Mouse (Mus musculus): ENCODE results near the gene Pax5. TPM values are rescaled to one million over a fixed set of nuclear protein-coding genes. Genes with fewer than 3 reads are reported as not detected.
A peak's percentile ranks its signal among the peaks of the same experiment; 100 is the strongest.

Pax5 gene
- polyA plus RNA-seq, 1 experiment from 2014 or later, result not detected

GRCm38 (mm10) chr4:44593091-44593490 lies 117.2 kb downstream of the Pax5 start:
- Histone ChIP-seq H3K36me3 (ENCODE audit: control insufficient read depth, insufficient read depth, low read length) (no peaks in the 10 kb centered on the region), H3K4me3 (ENCODE audit: low read depth, low read length) (no peak overlapping the region), H3K9me3 (ENCODE audit: control insufficient read depth, low read length) (no peaks in the 10 kb centered on the region), H3K4me1 (replicated peaks; ENCODE audit: control insufficient read depth, insufficient read depth) (no peaks in the 10 kb centered on the region), H3K9ac (ENCODE audit: low read length) (no peak overlapping the region), H3K27me3 (ENCODE audit: control insufficient read depth, insufficient read depth, low read length) (no peaks in the 10 kb centered on the region), H3K4me2 (replicated peaks; ENCODE audit: low read depth) (no peak overlapping the region), H3K27ac (replicated peaks) (no peak overlapping the region)
- no peak for TF ChIP-seq CTCF (IDR thresholded peaks at IDR 0.05; ENCODE audit: low read depth)
- no peak for TF ChIP-seq EP300 (optimal IDR thresholded peaks at IDR 0.05)
- ATAC-seq (ENCODE audit: low FRiP score, low TSS enrichment), result no peak
- WGBS, result 87% methylated on average over 2 of the region's 2 CpGs
- DNase-seq (ENCODE audit: low spot score), result no peak

- no peak overlapping the region for H3K4me2 ChIP-seq (replicated peaks; ENCODE audit: low read depth)
- no peaks in the 10 kb centered on the region for H3K36me3 ChIP-seq (ENCODE audit: control insufficient read depth, insufficient read depth, low read length)
- H3K4me1 ChIP-seq (replicated peaks; ENCODE audit: control insufficient read depth, insufficient read depth), result no peaks in the 10 kb centered on the region
- ATAC-seq (ENCODE audit: low FRiP score, low TSS enrichment) (no peak), DNase-seq (ENCODE audit: low spot score) (no peak)
- TF ChIP-seq CTCF (IDR thresholded peaks at IDR 0.05; ENCODE audit: low read depth), result no peak
- no peak for TF ChIP-seq EP300 (optimal IDR thresholded peaks at IDR 0.05)
- 77% methylated on average over 4 of the region's 4 CpGs for WGBS
- no peaks in the 10 kb centered on the region for H3K27me3 ChIP-seq (ENCODE audit: control insufficient read depth, insufficient read depth, low read length)
- no peak overlapping the region for H3K27ac ChIP-seq (replicated peaks)
- H3K4me3 ChIP-seq (ENCODE audit: low read depth, low read length), result no peak overlapping the region
- H3K9me3 ChIP-seq (ENCODE audit: control insufficient read depth, low read length), result no peaks in the 10 kb centered on the region
- no peak overlapping the region for H3K9ac ChIP-seq (ENCODE audit: low read length)
Measured at GRCm38 (mm10) chr4:44582687-44583086, 127.6 kb downstream of the Pax5 start.

- no peak overlapping the region for H3K9ac ChIP-seq (ENCODE audit: low read length)
- no peaks in the 10 kb centered on the region for H3K36me3 ChIP-seq (ENCODE audit: control insufficient read depth, insufficient read depth, low read length)
- DNase-seq (ENCODE audit: low spot score) (peak; percentile 35), ATAC-seq (ENCODE audit: low FRiP score, low TSS enrichment) (no peak)
- no peak for TF ChIP-seq CTCF (IDR thresholded peaks at IDR 0.05; ENCODE audit: low read depth)
- no peak for TF ChIP-seq EP300 (optimal IDR thresholded peaks at IDR 0.05)
- H3K27ac ChIP-seq (replicated peaks), result no peak overlapping the region
- no peak overlapping the region for H3K4me2 ChIP-seq (replicated peaks; ENCODE audit: low read depth)
- no peaks in the 10 kb centered on the region for H3K9me3 ChIP-seq (ENCODE audit: control insufficient read depth, low read length)
- no peak overlapping the region for H3K4me3 ChIP-seq (ENCODE audit: low read depth, low read length)
- H3K27me3 ChIP-seq (ENCODE audit: control insufficient read depth, insufficient read depth, low read length), result no peaks in the 10 kb centered on the region
- WGBS, result 39% methylated on average over 5 of the region's 5 CpGs
- no peaks in the 10 kb centered on the region for H3K4me1 ChIP-seq (replicated peaks; ENCODE audit: control insufficient read depth, insufficient read depth)
Measured at GRCm38 (mm10) chr4:44578591-44578990, 131.7 kb downstream of the Pax5 start.

GRCm38 (mm10) chr4:44577293-44577692 lies 133.0 kb downstream of the Pax5 start:
- Histone ChIP-seq H3K9me3 (ENCODE audit: control insufficient read depth, low read length) (no peaks in the 10 kb centered on the region), H3K4me3 (ENCODE audit: low read depth, low read length) (no peak overlapping the region), H3K36me3 (ENCODE audit: control insufficient read depth, insufficient read depth, low read length) (no peaks in the 10 kb centered on the region), H3K4me1 (replicated peaks; ENCODE audit: control insufficient read depth, insufficient read depth) (no peaks in the 10 kb centered on the region), H3K27me3 (ENCODE audit: control insufficient read depth, insufficient read depth, low read length) (no peaks in the 10 kb centered on the region), H3K27ac (replicated peaks) (no peak overlapping the region), H3K4me2 (replicated peaks; ENCODE audit: low read depth) (no peak overlapping the region), H3K9ac (ENCODE audit: low read length) (no peak overlapping the region)
- TF ChIP-seq CTCF (IDR thresholded peaks at IDR 0.05; ENCODE audit: low read depth) (peak; percentile 75), EP300 (optimal IDR thresholded peaks at IDR 0.05) (no peak)
- 49% methylated on average over 5 of the region's 5 CpGs for WGBS
- ATAC-seq (ENCODE audit: low FRiP score, low TSS enrichment) (no peak), DNase-seq (ENCODE audit: low spot score) (peak; percentile 65)

GRCm38 (mm10) chr4:44576786-44577185 lies 133.5 kb downstream of the Pax5 start:
- Histone ChIP-seq H3K27me3 (ENCODE audit: control insufficient read depth, insufficient read depth, low read length) (no peaks in the 10 kb centered on the region), H3K4me3 (ENCODE audit: low read depth, low read length) (no peak overlapping the region), H3K4me1 (replicated peaks; ENCODE audit: control insufficient read depth, insufficient read depth) (no peaks in the 10 kb centered on the region), H3K4me2 (replicated peaks; ENCODE audit: low read depth) (no peak overlapping the region), H3K36me3 (ENCODE audit: control insufficient read depth, insufficient read depth, low read length) (no peaks in the 10 kb centered on the region), H3K9me3 (ENCODE audit: control insufficient read depth, low read length) (no peaks in the 10 kb centered on the region), H3K27ac (replicated peaks) (no peak overlapping the region), H3K9ac (ENCODE audit: low read length) (no peak overlapping the region)
- ATAC-seq (ENCODE audit: low FRiP score, low TSS enrichment) (no peak), DNase-seq (ENCODE audit: low spot score) (no peak)
- TF ChIP-seq EP300 (optimal IDR thresholded peaks at IDR 0.05), result no peak
- TF ChIP-seq CTCF (IDR thresholded peaks at IDR 0.05; ENCODE audit: low read depth), result no peak
- WGBS, result 49% methylated on average over 5 of the region's 5 CpGs

GRCm38 (mm10) chr4:44573017-44573416 lies 137.3 kb downstream of the Pax5 start:
- DNase-seq (ENCODE audit: low spot score), result no peak
- ATAC-seq (ENCODE audit: low FRiP score, low TSS enrichment), result no peak
- TF ChIP-seq EP300 (optimal IDR thresholded peaks at IDR 0.05) (no peak), CTCF (IDR thresholded peaks at IDR 0.05; ENCODE audit: low read depth) (no peak)

More at GRCm38 (mm10) chr4:44573017-44573416, 137.3 kb downstream of the Pax5 start:
- H3K4me2 ChIP-seq (replicated peaks; ENCODE audit: low read depth), result no peak overlapping the region
- WGBS, result 81% methylated on average over 5 of the region's 5 CpGs
- no peaks in the 10 kb centered on the region for H3K36me3 ChIP-seq (ENCODE audit: control insufficient read depth, insufficient read depth, low read length)
- H3K9me3 ChIP-seq (ENCODE audit: control insufficient read depth, low read length), result no peaks in the 10 kb centered on the region
- no peaks in the 10 kb centered on the region for H3K27me3 ChIP-seq (ENCODE audit: control insufficient read depth, insufficient read depth, low read length)
- no peak overlapping the region for H3K9ac ChIP-seq (ENCODE audit: low read length)
- H3K27ac ChIP-seq (replicated peaks), result no peak overlapping the region
- no peak overlapping the region for H3K4me3 ChIP-seq (ENCODE audit: low read depth, low read length)
- H3K4me1 ChIP-seq (replicated peaks; ENCODE audit: control insufficient read depth, insufficient read depth), result no peaks in the 10 kb centered on the region
